Mouse (Mus musculus): ENCODE results near the gene Lysmd4.

The Lysmd4 gene

DNA sequence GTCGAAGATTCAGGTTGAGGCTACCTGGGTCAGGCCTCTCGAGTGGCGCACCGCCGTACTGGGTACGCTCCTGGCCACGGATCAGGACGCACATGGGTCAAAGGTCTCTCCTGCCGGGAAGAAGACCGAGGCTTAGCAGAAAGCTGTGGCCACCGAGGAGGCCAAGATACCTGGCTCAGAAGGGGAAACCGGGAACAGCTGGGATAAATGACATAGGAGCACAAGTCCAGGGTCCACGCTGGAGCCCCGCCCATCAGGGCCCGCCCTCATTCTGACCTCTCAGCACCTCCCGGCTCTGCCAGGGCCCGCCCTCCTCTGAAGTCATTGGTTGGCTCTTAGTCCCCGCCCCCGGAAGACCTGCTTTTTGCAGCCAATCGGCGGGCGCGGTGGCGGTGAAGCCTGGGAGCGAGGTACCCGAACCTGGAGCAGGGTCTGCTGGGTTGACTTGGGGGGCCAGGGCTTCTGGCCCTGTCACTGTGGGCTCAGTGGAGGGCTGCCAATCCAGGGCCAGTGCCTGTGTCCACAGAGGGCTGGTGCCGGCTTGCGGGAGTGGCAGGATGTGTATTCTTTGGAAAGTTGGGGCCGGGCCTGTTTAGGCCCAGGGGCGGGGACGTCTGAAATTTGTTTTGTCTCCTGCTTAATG, at the start of gene Lysmd4:
Gene Lysmd4, plus strand, starts transcription at position 325 of the 643 bp plus-strand sequence.
- in situ Hi-C loops (cut with MboI; ENCODE audit: low pct_unique_long_range_greater_than_20kb in 1 of 2, low sequenced_read_pairs in 2 of 2, unreplicated experiment in 1 of 2), result no loop called here

DNA sequence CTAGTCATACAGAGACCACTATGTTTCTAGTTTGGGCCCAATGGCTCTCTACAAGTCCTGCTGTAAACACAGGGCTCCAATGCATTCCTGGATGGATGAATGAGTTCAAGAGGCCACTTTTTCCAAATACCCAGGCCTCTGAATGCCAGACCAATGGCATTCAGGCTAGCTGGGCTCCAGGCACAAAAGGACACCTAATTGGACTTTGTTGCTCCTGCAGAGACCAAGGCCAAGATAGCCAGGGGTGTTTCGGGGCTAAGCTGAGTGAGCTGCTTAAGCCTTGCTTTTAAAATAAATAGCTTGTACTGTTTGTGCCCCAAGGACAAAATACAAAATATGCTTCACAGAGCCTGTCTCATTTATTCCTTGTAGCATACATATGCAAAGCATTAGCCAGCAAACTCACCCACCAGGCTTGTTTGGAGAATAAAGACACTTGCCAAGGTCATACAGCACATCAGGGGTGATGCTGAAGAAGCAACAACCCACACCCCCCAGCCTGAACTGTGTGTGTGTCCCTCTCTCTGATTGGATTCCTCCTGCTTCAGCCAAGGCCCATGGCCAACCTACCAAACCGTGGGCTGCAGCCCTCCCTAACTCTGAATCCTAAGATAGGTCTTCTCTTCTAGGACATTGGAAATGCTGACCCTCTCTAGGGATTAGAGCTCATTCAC, 48.7 kb upstream of the Lysmd4 start:
- in situ Hi-C loops (cut with MboI; ENCODE audit: low pct_unique_long_range_greater_than_20kb in 1 of 2, low sequenced_read_pairs in 2 of 2, unreplicated experiment in 1 of 2), result no loop called here

DNA sequence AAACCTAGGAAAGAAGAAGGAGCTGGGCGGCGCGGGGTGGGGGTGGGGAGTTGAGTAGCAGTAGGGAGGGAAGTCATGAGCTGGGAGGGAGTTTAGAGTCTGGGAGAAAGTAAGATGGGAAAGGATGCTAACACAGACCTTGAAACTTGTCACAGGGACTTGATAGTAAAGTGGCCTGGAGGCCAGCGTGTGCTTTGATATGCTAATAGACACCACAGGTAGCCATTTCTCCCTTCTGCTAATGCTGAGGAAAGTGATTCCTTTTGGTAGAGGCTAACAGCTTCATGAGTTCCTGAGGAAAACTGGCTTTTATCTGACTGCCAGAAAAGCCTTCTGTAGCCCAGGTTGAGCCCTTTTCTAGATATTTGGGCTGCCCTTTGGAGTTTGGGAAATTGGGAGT, 38.6 kb upstream of the Lysmd4 start:
- in situ Hi-C loops (cut with MboI; ENCODE audit: low pct_unique_long_range_greater_than_20kb in 1 of 2, low sequenced_read_pairs in 2 of 2, unreplicated experiment in 1 of 2), result no loop called here

DNA sequence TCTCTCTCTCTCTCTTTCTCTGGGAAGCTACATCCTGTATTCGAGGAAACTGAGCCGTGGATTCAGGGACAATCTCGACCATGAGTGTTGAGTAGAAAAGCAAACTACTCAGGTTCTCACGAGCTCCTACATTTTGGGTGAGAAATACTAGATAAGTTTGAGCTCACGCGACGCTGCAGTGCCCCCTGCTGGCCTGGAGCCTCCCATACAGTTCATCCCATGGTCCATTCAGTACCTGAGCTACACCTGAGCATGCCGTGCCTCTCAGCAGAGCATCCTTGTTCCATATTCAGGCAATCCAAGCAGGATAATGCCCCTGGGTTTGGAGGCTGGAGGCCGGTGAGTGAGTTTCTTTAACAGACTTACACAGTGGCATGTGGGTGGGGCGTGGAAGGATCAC, 22.9 kb upstream of the Lysmd4 start:
- in situ Hi-C loops (cut with MboI; ENCODE audit: low pct_unique_long_range_greater_than_20kb in 1 of 2, low sequenced_read_pairs in 2 of 2, unreplicated experiment in 1 of 2), result no loop called here

DNA sequence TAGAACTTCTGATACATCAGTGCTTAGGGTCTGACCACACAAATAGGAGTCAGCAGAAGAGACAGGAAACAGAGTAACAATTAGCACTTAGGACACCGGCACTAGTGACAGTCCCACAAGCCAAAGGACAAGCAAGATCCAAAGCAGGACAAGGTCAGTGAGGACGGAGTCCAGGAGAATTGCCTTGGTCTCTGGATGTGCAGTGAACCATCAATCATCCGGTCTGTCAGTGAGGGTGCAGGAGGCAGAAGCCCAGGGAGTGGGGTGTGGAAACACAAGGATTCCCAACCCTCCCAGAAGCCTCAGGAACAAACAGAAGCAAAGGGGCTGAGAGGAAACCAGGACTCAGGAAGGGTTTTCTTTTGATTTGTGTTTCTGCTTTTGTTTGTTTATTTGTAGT, 18.7 kb upstream of the Lysmd4 start:
- in situ Hi-C loops (cut with MboI; ENCODE audit: low pct_unique_long_range_greater_than_20kb in 1 of 2, low sequenced_read_pairs in 2 of 2, unreplicated experiment in 1 of 2), result loop anchor here in 1 of 2 experiments (10.0 kb wide), 1 partner anchor 379 kb away; no protein-coding TSS in a partner anchor

DNA sequence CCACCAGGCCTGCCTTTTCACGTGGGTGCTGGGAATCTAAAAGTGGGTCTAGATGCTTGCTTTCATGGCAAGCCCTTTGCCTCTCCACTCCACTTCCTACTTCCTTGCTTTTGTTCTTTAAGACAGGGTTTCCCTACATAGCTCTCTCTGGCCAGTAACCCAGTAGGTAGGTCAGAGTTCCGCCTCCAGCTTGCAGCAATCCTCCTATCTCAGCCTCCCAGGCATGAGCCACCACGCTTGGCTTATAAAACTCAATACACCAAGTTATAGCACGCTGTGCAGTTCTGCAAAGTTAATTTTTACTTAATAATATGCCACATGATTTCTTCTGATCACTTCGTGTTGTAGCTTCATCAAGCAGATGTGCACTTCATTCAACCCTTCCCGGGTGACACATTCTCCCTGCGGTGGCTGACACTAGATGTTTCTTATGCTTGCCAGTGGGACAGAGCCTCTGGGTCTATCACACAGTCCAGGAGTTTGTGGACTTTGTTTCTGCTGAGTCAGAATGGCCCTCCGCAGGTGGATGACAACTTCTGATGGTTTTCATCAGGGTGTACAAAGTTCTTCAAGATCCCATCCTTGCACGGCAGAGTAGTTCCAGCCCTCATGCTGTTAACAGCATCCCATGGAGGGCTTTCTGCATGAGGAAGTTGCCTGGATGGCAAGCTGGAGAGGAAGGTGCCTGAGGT, 16.5 kb upstream of the Lysmd4 start:
- in situ Hi-C loops (cut with MboI; ENCODE audit: low pct_unique_long_range_greater_than_20kb in 1 of 2, low sequenced_read_pairs in 2 of 2, unreplicated experiment in 1 of 2), result loop anchor here in 1 of 2 experiments (10.0 kb wide), 1 partner anchor 381 kb away; no protein-coding TSS in a partner anchor

DNA sequence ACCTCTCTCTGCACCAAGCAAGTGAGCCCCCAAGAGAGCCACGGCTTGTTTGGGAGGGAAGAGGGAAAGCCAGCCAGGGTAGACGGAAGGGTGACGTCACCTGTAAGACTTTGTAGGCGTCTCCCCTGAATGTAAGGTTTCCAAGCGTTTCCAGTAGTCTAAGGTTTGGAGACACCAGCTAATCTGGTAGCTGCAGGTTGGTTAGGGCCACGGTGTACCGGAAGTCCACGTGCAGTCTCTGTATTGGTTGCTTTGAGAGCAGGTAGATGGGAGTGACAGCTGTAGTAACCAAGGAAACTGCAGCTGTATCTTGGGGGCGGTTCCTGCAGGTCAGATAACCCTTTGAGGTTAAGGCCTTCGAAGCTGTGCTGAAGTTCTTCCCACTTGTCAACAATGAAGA, 15.8 kb upstream of the Lysmd4 start:
- in situ Hi-C loops (cut with MboI; ENCODE audit: low pct_unique_long_range_greater_than_20kb in 1 of 2, low sequenced_read_pairs in 2 of 2, unreplicated experiment in 1 of 2), result loop anchor here in 1 of 2 experiments (10.0 kb wide), 1 partner anchor 382 kb away; no protein-coding TSS in a partner anchor

DNA sequence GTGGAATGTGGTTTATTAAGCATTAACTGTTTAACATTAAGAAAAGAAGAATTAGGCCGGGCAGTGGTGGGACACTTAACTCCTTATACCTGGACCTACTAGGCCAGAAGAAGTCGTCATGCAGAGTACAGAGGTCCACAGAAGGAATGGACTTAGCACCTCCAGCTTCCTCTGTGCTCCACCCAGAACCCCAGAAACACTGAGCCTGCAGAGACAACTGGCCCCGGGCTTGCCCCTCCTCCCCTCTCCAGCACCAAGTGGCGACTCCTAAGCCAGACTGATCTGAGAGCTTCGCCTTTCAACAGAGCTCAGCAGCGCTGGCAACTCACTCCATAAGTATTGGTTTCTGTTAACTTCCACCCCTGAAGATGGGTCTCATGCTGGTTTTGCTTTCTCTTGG, 14.6 kb upstream of the Lysmd4 start:
- in situ Hi-C loops (cut with MboI; ENCODE audit: low pct_unique_long_range_greater_than_20kb in 1 of 2, low sequenced_read_pairs in 2 of 2, unreplicated experiment in 1 of 2), result loop anchor here in 1 of 2 experiments (10.0 kb wide), 1 partner anchor 383 kb away; no protein-coding TSS in a partner anchor

DNA sequence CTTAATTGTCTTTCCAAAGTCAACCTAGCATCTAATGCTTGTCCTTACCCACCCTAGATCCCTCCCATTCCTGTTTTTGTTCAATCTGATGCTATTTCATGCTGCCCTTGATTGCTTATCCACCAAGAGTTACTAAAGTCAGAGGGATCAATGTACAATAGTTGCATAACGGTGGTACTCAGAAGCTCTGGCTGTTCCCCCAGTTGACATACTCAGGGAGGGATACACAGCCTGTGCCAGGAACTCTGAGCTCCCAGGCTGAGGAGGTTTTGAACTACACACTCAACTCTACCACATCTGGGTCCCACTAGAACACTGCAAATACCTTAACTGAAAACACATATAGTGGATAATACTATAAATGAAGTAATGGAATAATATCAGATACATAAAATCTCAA, 14.0 kb upstream of the Lysmd4 start:
- in situ Hi-C loops (cut with MboI; ENCODE audit: low pct_unique_long_range_greater_than_20kb in 1 of 2, low sequenced_read_pairs in 2 of 2, unreplicated experiment in 1 of 2), result loop anchor here in 1 of 2 experiments (10.0 kb wide), 1 partner anchor 384 kb away; no protein-coding TSS in a partner anchor

DNA sequence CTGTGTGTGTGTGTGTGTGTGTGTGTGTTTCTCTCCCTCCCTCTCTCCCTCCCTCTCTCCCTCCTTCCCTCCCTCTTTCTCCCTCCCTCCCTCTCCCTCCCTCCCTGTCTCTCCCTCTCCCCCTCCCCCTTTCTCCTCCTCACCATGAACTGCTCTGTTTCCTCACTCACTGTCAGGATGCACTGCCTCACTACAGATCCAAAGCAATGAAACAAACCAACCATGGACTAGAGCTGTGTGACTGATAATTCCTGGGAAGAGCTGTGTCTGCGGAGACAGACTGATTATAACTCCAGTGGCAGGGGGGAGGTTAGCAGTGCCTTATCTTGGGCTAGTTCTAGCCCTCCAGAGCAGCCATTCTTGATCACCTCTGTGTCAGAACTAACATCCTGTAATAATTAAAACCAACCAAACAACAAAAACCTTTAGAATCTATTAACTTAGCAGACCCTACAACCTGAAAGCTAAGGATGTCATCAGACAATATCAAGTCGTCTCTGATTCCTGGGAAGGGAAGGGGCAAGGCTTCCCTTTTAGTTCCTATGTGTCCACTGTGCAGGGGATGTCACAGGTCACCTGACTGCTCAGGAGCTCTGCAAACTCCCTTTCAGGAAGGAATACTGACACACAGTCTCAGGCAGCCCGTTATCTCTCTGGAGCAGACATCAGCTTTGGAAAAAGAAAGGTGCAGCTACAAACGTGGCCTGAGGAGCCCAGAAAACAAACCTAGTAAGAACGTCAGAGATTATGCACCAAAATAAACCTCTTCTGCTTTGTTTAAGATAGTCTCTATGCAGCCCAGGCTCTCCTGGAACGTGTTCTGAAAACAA, 12.1 kb upstream of the Lysmd4 start:
- in situ Hi-C loops (cut with MboI; ENCODE audit: low pct_unique_long_range_greater_than_20kb in 1 of 2, low sequenced_read_pairs in 2 of 2, unreplicated experiment in 1 of 2), result no loop called here

DNA sequence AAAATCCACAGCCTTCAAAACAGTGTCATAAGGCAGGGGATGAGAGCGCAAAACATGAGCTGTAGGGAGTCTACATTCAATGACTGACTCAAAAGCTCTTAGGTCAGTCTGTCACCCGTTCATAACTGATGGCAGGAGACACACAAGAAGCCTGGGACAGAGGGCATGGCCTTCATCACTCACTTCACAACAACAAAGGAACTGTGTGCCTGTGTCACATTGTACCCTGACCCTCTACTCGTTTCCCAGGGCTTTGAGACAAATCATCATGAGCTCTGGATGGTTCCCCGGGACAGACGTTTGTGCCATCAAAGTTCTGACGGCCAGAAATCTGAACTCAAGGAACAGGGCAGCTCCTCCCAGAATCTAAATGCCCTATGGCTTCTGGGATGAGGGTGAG, 11.0 kb upstream of the Lysmd4 start:
- in situ Hi-C loops (cut with MboI; ENCODE audit: low pct_unique_long_range_greater_than_20kb in 1 of 2, low sequenced_read_pairs in 2 of 2, unreplicated experiment in 1 of 2), result no loop called here

DNA sequence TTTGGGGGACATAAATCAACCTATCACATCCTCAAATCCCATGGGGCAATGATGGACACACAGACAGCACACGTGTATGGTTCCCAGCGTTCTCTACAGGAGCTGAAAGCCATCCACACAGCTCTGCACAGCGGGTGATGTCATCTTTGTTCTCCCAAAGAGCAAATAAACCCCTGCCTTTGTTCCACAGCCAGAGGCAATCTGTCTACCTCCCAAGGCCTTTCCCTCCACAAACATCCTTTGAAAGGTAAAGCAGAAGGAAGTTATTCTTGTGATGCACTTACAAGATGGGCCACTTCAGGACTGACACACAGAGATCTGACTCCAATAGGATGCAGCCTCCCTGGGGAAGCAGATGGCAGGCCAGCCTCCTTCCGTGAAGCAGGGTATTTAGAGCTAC, 10.4 kb upstream of the Lysmd4 start:
- in situ Hi-C loops (cut with MboI; ENCODE audit: low pct_unique_long_range_greater_than_20kb in 1 of 2, low sequenced_read_pairs in 2 of 2, unreplicated experiment in 1 of 2), result no loop called here

DNA sequence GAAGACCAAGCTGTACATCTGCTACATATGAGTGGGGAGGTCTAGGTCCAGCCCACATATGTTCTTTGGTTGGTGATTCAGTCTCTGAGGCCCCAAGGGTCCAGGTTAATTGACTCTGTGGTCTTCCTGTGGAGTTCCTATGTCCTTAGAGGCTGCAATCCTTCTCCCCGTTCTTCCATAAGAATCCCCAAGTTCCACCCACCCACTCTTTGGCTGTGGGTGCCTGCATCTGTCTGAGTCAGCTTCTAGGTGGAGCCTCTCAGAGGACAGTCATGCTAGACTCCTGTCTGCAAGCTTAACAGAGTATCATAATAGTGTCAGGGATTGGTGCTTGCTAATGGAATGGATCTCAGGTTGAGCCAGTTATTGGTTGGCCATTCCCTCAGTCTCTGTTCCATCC, 8.8 kb upstream of the Lysmd4 start:
- in situ Hi-C loops (cut with MboI; ENCODE audit: low pct_unique_long_range_greater_than_20kb in 1 of 2, low sequenced_read_pairs in 2 of 2, unreplicated experiment in 1 of 2), result no loop called here

DNA sequence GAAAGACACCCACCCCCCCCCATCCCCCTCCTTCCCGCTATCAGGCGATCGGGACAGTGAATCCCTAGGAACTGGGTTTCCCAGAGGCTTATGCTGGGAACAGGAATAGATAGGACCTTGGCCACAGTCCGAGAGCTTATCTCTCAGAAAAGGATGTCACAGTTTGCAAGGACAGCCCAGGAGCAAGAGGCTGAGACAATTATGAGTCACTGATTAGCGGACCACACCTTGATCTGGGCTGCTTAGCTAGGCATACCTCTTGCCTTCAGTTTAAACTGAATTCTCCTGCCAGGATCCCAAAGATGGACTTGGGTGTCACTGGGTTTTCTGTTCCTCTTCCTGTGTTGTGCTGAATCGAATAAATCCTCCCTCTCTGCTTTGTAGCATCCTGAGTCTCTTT, 6.0 kb upstream of the Lysmd4 start:
- in situ Hi-C loops (cut with MboI; ENCODE audit: low pct_unique_long_range_greater_than_20kb in 1 of 2, low sequenced_read_pairs in 2 of 2, unreplicated experiment in 1 of 2), result no loop called here

DNA sequence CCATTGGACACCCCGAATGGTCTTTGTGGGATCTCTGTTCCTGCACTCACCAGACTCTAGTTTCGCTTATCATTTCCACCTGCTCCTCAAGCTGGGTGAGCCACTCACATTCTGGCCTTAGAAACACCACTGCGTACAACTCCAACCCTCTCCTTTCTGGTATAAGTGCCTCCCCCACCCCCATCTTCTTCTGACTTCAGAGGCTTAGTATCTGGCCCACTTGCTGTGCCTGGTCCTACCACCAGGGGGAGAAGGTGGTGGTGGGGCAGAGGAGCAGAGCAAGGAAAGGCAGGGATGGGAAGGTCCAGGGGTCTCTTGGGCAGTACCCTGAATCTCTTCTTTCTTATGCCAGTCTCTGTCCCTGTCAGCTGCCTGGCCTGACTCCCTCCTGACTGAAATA, 5.3 kb upstream of the Lysmd4 start:
- in situ Hi-C loops (cut with MboI; ENCODE audit: low pct_unique_long_range_greater_than_20kb in 1 of 2, low sequenced_read_pairs in 2 of 2, unreplicated experiment in 1 of 2), result no loop called here

DNA sequence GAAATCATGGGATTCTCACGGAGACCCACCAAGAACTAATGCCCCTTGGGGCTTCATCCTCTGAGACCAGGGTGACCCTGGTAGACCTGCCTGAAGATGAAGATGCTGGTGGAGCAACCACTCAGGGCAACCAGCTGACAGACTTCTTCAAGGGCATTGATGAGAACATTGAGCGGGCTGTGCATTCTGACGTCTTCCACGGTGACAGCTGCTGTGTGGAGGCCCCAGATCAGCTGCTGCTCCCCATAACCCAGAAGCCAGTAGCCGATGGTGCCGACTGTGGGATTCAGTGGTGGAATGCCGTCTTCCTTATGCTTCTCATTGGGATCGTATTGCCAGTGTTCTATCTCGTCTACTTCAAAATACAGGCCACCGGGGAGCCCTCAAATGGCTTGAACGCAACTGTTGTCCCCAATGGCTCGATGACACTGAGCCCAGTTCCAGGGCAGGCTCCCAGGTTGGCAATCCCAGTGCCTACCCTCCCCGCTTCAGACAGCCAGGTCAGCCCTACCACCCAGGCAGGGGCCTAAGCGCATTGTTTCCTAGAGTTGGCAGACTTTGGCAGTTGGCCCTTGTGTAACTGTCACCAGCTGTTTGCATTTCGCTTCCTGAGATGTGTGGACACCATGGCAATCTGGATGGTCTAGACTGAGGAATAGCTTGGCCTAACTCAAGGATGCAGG, 3.7 kb downstream of the Lysmd4 start:
- in situ Hi-C loops (cut with MboI; ENCODE audit: low pct_unique_long_range_greater_than_20kb in 1 of 2, low sequenced_read_pairs in 2 of 2, unreplicated experiment in 1 of 2), result no loop called here

DNA sequence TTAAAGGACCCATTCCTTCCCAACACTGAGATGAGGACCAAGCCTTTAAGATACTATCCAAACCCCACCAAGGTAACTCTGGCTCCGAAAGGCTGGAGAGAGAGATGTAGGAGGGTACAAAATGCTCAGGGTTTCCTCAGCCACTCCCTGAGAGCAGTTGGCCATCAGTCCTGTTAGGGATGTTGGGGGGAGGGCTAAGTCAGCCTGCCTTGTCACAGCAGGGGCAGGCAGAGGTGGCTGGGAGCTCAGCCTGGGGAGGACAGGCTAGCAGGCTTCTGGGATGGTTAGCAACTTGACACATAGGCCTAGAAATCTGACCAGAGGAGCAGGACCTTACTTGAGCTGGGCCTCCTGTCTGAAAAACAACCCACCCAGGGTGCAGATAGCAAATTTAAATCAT, 5.2 kb downstream of the Lysmd4 start:
- in situ Hi-C loops (cut with MboI; ENCODE audit: low pct_unique_long_range_greater_than_20kb in 1 of 2, low sequenced_read_pairs in 2 of 2, unreplicated experiment in 1 of 2), result no loop called here

DNA sequence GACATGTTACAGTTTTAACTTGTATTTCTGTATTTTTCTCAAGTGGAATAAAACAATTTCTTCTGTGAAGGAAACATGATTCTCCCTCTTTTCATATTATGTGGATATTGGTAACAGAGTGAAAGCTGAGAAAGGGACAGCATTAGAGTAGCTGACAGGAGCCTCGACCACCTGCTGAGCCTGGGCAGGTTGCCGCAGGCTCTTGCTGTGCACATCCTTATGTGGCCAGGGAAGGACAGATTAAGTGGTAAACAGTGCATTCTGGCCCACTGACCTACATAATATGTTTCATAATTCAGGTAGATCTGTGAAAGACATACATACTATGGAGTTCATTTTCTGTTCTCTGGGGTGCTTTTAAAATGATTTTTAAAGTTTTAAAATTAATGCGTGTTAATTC, 6.0 kb downstream of the Lysmd4 start:
- in situ Hi-C loops (cut with MboI; ENCODE audit: low pct_unique_long_range_greater_than_20kb in 1 of 2, low sequenced_read_pairs in 2 of 2, unreplicated experiment in 1 of 2), result no loop called here

Measured in mouse embryonic stem cell (cell line).